Mouse (Mus musculus) liver, embryonic 11.5 days (tissue): ENCODE results near the gene Rtbdn. TPM values are rescaled to one million over a fixed set of nuclear protein-coding genes. Genes with fewer than 3 reads are reported as not detected.

Source experiments
- ATAC-seq: fragments of 200-750 bp; cut with Nextera tagmentation; replicated peaks from 2 replicates; pipeline ENCODE4 v1.8.0; 2017; ENCODE audit warnings: moderate number of reproducible peaks, mild to moderate bottlenecking, moderate TSS enrichment, moderate library complexity; ENCODE audit not compliant: low FRiP score
- DNase-seq: peaks from one replicate; pipeline ENCODE4 v3.0.0-alpha.2; 2017; ENCODE audit warnings: low spot score
- H3K27ac ChIP-seq: fragments of 300-500 bp; sonication (generic); 2 replicates; pipeline ENCODE4 v1.5.1; 2014; ENCODE audit warnings: mild to moderate bottlenecking, low read depth, low read length, control low read depth
- H3K27me3 ChIP-seq: fragments of 300-500 bp; sonication (generic); replicated peaks from 2 replicates; pipeline ENCODE4 v1.6.1; 2014; ENCODE audit warnings: low read length, mixed read lengths; ENCODE audit not compliant: control insufficient read depth, insufficient read depth
- H3K36me3 ChIP-seq: fragments of 300-500 bp; sonication (generic); 2 replicates; pipeline ENCODE4 v1.6.1; 2014; ENCODE audit warnings: mild to moderate bottlenecking, low read length, moderate library complexity, mixed read lengths; ENCODE audit not compliant: control insufficient read depth, insufficient read depth
- H3K4me1 ChIP-seq: fragments of 300-500 bp; sonication (generic); replicated peaks from 2 replicates; pipeline ENCODE4 v1.6.1; 2014; ENCODE audit warnings: low read length, mixed read lengths; ENCODE audit not compliant: control insufficient read depth, insufficient read depth
- H3K4me2 ChIP-seq: fragments of 300-500 bp; sonication (generic); 2 replicates; pipeline ENCODE4 v1.6.1; 2014; ENCODE audit warnings: mild to moderate bottlenecking, control low read depth, moderate library complexity
- H3K4me3 ChIP-seq: fragments of 300-500 bp; sonication (generic); 2 replicates; pipeline ENCODE4 v1.5.1; 2014; ENCODE audit warnings: low read depth, low read length, control low read depth
- H3K9ac ChIP-seq: fragments of 300-500 bp; sonication (generic); 2 replicates; pipeline ENCODE4 v1.6.1; 2014; ENCODE audit warnings: low read depth, low read length, control low read depth
- H3K9me3 ChIP-seq: fragments of 300-500 bp; sonication (generic); 2 replicates; pipeline ENCODE4 v1.6.1; 2016; ENCODE audit warnings: low read length, inconsistent platforms, mixed read lengths; ENCODE audit not compliant: control insufficient read depth
- WGBS: fragments of 180-500 bp; shearing (Covaris S2); extraction: QIAGEN DNeasy Blood & Tissue Kit; methylation state at CpG from one replicate; pipeline ENCODE4 v1.1.7; 2014; 5-methylcytosine and 5-hydroxymethylcytosine counted together
- polyA plus RNA-seq: library from polyadenylated mRNA; unstranded; fragments of >200 nt; fragmentation: Nextera tagmentation; extraction: Ambion mirVana; gene quantifications from 2 replicates; pipeline ENCODE4 v1.2.1, GENCODE M21; 2014

Gene Rtbdn
- polyA plus RNA-seq, 1 experiment from 2014 or later: 0.22 TPM

DNA sequence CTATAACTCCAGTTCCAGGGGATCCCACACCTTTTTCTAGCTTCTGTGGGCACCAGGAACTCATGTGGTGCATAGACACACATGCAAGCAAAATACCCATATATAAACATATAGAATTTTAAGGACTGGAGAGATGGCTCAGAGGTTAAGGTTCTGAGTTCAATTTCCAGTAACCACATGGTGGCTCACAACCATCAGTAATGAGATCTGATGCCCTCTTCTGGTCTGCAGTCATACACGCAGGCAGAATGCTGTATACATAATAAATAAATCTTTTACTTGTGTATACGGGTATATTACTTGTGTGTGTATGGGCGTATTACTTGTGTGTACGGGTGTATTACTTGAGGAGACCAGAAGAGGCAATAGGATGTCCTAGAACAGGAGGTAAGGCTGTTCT lies 17.2 kb downstream of the Rtbdn start:
- peak overlapping the region; percentile 89; the same call in 1 of the 2 replicates for H3K4me3 ChIP-seq

DNA sequence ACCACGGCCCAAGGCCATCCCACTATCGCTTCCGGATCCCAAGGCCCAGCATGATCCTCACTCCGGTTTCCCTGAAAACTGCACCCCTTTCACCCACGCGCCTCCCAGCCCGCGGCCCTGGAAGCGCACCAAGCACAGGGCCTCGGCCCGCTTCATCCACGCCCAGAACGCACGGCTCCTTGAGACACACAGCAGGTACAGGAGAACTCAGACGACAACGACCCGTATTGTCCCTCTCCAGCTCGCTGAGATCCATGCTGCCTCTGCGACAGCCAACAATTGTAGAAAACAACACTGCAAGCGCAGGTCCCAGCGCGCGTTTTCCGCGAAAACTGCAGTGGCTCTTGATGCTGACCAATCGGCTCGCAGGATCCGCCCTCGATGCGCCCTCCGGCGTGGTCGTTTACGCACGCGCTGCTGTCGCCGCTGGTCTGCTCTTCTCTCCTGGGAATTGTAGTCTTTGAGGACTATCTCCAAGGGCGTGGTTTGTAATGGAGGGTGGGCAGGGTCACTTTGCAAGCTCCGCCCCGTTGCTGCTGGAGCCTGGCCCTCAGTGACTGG lies 19.0 kb downstream of the Rtbdn start:
- Histone ChIP-seq H3K4me1 (peaks cover 45% of the 10 kb centered on the region), H3K36me3 (peaks cover 11% of the 10 kb centered on the region), H3K9me3 (no peaks in the 10 kb centered on the region), H3K27me3 (no peaks in the 10 kb centered on the region), H3K9ac (peak overlapping the region; percentile 92), H3K27ac (peak overlapping the region; percentile 96), H3K4me2 (peak overlapping the region; percentile 97), H3K4me3 (peak overlapping the region; percentile 89)
- DNase-seq (peak; percentile 90), ATAC-seq (peak; percentile 83)
- under 1% methylated on average over 41 of the region's 41 CpGs for WGBS

More for the DNA sequence above, 17.2 kb downstream of the Rtbdn start:
- Histone ChIP-seq H3K27ac (no peak overlapping the region), H3K4me2 (peak overlapping the region; percentile 97), H3K9me3 (no peaks in the 10 kb centered on the region), H3K9ac (no peak overlapping the region), H3K27me3 (no peaks in the 10 kb centered on the region), H3K36me3 (peaks cover 18% of the 10 kb centered on the region), H3K4me1 (peaks cover 40% of the 10 kb centered on the region)
- DNase-seq (no peak), ATAC-seq (no peak)
- 85% methylated on average over 4 of the region's 4 CpGs for WGBS

DNA sequence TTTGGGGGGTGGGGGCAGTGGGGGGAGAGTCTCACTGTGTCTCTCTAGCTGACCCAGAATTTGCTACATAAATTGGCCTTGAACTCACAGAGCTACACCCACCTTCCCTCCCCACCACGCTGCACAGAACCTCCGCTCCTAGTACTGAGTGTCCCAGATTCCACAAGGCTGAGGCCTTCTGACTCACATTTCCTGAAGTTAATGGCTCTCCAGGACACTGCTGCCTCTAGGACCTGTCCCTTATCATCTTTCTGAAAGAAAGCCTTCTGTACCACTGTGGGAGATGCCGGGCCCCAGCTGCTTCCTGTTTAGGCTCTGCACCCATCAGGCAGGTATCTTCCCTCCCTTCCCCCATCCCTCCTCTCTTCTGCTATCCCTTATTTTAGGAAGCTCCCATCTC lies 19.8 kb downstream of the Rtbdn start:
- WGBS: 21% methylated on average over 3 of the region's 3 CpGs
- DNase-seq (no peak), ATAC-seq (peak; percentile 27)
- peak overlapping the region; percentile 53 for H3K9ac ChIP-seq
- H3K9me3 ChIP-seq: no peaks in the 10 kb centered on the region
- peak overlapping the region; percentile 96 for H3K27ac ChIP-seq
- peaks cover 15% of the 10 kb centered on the region for H3K36me3 ChIP-seq
- peaks cover 50% of the 10 kb centered on the region for H3K4me1 ChIP-seq
- no peaks in the 10 kb centered on the region for H3K27me3 ChIP-seq
- peak overlapping the region; percentile 89 for H3K4me3 ChIP-seq
- peak overlapping the region; percentile 97 for H3K4me2 ChIP-seq

DNA sequence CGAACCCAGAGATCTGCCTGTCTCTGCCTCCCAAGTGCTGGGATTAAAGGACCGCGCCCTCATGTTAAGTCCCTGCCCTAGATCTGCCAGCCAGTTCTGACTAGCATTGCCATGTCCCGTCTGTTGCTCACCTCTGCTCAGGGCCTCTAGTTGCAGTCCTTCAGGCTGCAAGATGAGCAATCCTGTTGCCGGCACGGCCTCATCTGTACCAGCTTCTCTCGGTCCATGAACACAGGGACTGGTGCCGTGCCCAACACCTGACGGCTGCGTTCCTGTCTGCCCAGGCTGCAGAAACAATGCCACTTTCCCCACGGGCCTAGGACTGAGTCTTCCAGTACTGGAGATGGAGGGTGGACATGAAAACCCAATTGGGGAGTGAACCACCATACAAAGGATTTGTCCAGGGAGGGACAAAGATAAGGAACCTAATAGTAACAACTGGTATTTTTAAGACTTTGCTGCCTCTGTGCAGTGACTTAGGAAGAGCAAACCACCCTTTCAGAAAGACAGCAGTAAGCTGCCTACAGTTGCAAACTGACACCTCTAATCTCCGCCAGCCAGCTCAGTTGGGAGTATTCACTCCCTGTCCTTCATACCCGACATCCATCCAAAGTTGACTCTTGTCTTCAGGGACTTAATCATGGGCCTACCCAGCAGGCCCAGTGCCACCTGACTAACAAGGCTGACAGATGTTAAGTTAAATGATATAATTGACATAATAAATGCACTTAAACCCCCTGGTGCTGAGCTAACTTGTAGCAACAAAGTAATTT lies 20.9 kb downstream of the Rtbdn start:
- H3K9me3 ChIP-seq: no peaks in the 10 kb centered on the region
- DNase-seq: no peak
- H3K4me2 ChIP-seq: peak overlapping the region; percentile 99
- H3K27me3 ChIP-seq: no peaks in the 10 kb centered on the region
- no peak overlapping the region; the same call in 1 of the 2 replicates for H3K4me3 ChIP-seq
- H3K9ac ChIP-seq: peak overlapping the region; percentile 46
- WGBS: 82% methylated on average over 13 of the region's 13 CpGs
- no peak for ATAC-seq
- peaks cover 60% of the 10 kb centered on the region for H3K4me1 ChIP-seq
- peak overlapping the region; percentile 96 for H3K27ac ChIP-seq
- H3K36me3 ChIP-seq: peaks cover 17% of the 10 kb centered on the region

DNA sequence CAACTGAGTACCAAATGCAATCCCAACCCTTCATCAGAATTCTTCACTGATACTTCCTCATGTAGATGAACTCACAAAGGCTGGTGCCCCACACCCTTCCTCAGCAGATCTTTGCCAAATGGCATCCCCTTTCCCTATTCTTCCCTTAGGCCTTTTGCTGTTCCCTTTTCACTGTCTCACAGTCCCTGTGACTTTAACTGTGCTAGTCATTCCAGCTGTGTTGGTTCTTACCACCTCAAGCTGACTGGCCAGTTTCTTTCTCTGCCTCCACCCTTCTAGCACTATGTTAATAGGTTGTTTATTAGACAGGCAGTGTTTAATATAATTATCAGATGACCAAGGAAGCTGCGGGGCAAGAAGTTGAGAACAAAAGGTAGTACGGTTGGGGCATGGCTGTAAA lies 21.9 kb downstream of the Rtbdn start:
- H3K4me1 ChIP-seq: peaks cover 65% of the 10 kb centered on the region
- ATAC-seq: no peak
- WGBS: 12% methylated on average over 2 of the region's 2 CpGs

DNA sequence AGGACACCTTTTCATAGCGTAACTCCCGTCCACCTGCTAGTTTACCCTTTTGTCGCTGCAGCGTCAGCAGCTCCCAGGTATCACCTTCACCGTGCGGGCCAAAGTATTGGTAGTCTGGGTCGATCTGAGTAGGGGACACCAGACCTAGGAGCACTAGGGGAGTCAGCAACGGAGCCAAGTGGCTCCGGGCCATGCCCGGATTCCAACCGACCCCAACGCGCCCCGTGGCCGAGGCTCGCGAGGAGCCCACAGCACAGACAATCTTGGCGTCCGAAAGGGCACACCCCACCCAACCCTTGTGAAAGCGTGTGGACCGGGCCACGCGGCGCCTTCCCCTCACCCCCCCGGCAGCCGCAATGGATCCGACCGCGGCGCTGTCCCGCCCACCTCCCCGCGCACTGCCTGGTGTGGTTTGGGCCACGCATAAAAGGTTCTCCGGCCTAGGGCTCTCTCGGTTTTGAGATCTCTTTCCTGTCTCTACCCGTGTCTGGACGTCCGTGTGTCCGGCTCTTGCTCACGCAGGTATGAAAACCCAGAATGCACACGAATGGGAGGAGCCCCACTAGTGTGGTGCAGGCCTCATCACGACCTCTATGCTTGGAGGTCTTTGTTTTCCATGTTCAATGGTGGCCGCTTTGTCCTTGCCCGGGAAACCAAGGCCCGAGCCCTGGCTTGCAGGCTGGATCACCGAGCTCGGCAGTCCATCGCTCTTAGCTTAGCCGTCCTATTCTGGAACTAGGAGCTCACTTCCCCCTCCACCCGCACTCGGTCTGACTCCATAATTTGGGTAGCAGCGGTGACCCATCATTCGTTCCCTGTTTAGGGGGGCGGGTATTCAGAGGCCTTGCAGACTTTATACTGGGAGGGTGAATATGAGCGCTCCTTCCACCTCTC lies 22.7 kb downstream of the Rtbdn start, which contains the start of the genes Gm49661, Prdx2 and Rnaseh2a:
Gene Gm49661 (minus strand): TSS at position 193 of the 894 bp plus-strand sequence.
Gene Prdx2 (plus strand): TSS at position 347 of the 894 bp plus-strand sequence.
Gene Rnaseh2a (minus strand): TSS at position 527 of the 894 bp plus-strand sequence.
- peak; percentile 53 for ATAC-seq
- peaks cover 31% of the 10 kb centered on the region for H3K36me3 ChIP-seq
- DNase-seq: peak; percentile 90
- H3K4me2 ChIP-seq: peak within 1 kb of the TSS; percentile 99
- WGBS: under 1% methylated on average over 56 of the region's 56 CpGs
- no peaks in the 10 kb centered on the region for H3K9me3 ChIP-seq
- peak within 1 kb of the TSS; percentile 96 for H3K27ac ChIP-seq
- H3K4me1 ChIP-seq: peaks cover 62% of the 10 kb centered on the region
- H3K27me3 ChIP-seq: no peaks in the 10 kb centered on the region
- H3K9ac ChIP-seq: peak within 1 kb of the TSS; percentile 90
- H3K4me3 ChIP-seq: peak within 1 kb of the TSS; percentile 62

More for the DNA sequence above, 21.9 kb downstream of the Rtbdn start:
- Histone ChIP-seq H3K9me3 (no peaks in the 10 kb centered on the region), H3K36me3 (peaks cover 24% of the 10 kb centered on the region), H3K4me2 (peak overlapping the region; percentile 99), H3K4me3 (peak overlapping the region; percentile 62), H3K27ac (peak overlapping the region; percentile 96), H3K9ac (peak overlapping the region; percentile 90), H3K27me3 (no peaks in the 10 kb centered on the region)
- DNase-seq: no peak

DNA sequence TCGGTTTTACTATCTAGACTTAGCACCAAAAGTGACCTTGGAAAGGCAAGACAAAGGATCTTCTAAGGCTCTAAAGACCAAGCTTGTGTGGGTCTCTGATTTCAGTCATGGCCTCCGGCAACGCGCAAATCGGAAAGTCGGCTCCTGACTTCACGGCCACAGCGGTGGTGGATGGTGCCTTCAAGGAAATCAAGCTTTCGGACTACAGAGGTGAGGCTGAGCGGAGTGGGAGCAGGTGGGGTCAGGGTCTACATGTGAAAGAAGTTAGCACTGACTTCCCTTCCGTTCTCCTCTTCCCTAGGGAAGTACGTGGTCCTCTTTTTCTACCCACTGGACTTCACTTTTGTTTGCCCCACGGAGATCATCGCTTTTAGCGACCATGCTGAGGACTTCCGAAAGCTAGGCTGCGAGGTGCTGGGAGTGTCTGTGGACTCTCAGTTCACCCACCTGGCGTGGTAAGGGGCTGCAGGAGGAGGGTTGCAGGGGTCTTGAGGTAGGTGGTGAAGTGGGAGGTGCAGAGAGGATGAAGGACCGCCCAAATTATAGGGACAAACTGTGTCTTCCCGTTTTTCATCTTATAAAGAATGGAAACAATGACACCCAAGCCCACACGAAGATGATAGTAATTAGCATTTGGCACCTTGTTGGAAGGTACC lies 23.5 kb downstream of the Rtbdn start:
- peak overlapping the region; percentile 90 for H3K9ac ChIP-seq
- DNase-seq (no peak), ATAC-seq (no peak)
- no peaks in the 10 kb centered on the region for H3K27me3 ChIP-seq
- 8% methylated on average over 21 of the region's 21 CpGs for WGBS
- no peaks in the 10 kb centered on the region for H3K9me3 ChIP-seq
- H3K4me2 ChIP-seq: peak overlapping the region; percentile 99
- peak overlapping the region; percentile 62 for H3K4me3 ChIP-seq
- H3K27ac ChIP-seq: peak overlapping the region; percentile 96
- H3K36me3 ChIP-seq: peaks cover 38% of the 10 kb centered on the region
- peaks cover 62% of the 10 kb centered on the region for H3K4me1 ChIP-seq

DNA sequence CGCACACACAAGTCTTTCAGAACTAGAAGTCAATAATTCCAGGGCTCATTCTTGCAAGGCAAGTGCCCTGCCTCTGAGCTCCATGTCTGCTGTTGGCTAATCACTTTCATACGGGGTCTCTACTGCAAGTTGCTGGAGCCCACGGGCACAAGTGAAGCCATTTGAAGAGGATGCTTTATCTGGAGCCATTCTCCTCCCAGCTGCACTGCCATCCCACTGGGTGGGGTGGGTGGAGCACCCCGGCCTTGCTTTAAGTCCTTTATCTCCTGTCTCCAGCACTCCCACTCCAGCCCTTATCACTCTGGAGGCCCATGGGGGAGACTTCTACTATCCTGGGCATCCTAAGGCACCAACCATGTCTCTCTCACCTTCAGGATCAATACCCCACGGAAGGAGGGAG lies 24.1 kb downstream of the Rtbdn start:
- H3K4me3 ChIP-seq: peak overlapping the region; percentile 62
- no peaks in the 10 kb centered on the region for H3K27me3 ChIP-seq
- peak overlapping the region; percentile 96 for H3K27ac ChIP-seq
- no peaks in the 10 kb centered on the region for H3K9me3 ChIP-seq
- ATAC-seq (peak; percentile 83), DNase-seq (peak; percentile 62)
- peak overlapping the region; percentile 99 for H3K4me2 ChIP-seq
- 33% methylated on average over 5 of the region's 5 CpGs for WGBS
- H3K36me3 ChIP-seq: peaks cover 38% of the 10 kb centered on the region
- H3K4me1 ChIP-seq: peaks cover 67% of the 10 kb centered on the region
- peak overlapping the region; percentile 90 for H3K9ac ChIP-seq
